Mouse (Mus musculus) macrophage (primary cell): ENCODE results near the gene Fmo5. TPM values are rescaled to one million over a fixed set of nuclear protein-coding genes. Genes with fewer than 3 reads are reported as not detected.

Experiments
- H3K27ac ChIP-seq: fragments of 350-480 bp; formaldehyde crosslinking; 2 replicates; pipeline ENCODE4 v1.9.0; 2021
- H3K36me3 ChIP-seq: fragments of 350-480 bp; formaldehyde crosslinking; 2 replicates; pipeline ENCODE4 v1.9.0; 2021; ENCODE audit errors: inconsistent target
- H3K4me3 ChIP-seq: fragments of 350-480 bp; formaldehyde crosslinking; 2 replicates; pipeline ENCODE4 v1.9.0; 2021; ENCODE audit errors: inconsistent target
- H3K79me2 ChIP-seq: fragments of 350-480 bp; formaldehyde crosslinking; 2 replicates; pipeline ENCODE4 v1.9.0; 2021; ENCODE audit errors: inconsistent target
- WGBS: methylation state at CpG from one replicate; pipeline ENCODE4 v1.1.7; 2026; ENCODE audit warnings: inconsistent platforms; ENCODE audit not compliant: missing documents; 5-methylcytosine and 5-hydroxymethylcytosine counted together
- polyA plus RNA-seq: library from polyadenylated mRNA; stranded (reverse); fragments of 250-400 nt; gene quantifications from 3 replicates; pipeline ENCODE4 v1.2.4, GENCODE M21; 2018; ENCODE audit warnings: inconsistent platforms

The Fmo5 gene
- polyA plus RNA-seq, 1 experiment from 2014 or later, result 9.3 TPM

GRCm38 (mm10) chr3:97649469-97649868 lies 20.9 kb downstream of the Fmo5 start:
- Histone ChIP-seq H3K79me2 (no peaks in the 10 kb centered on the region), H3K36me3 (no peaks in the 10 kb centered on the region), H3K27ac (no peak overlapping the region), H3K4me3 (no peak overlapping the region)
- 91% methylated on average over 6 of the region's 6 CpGs for WGBS

DNA sequence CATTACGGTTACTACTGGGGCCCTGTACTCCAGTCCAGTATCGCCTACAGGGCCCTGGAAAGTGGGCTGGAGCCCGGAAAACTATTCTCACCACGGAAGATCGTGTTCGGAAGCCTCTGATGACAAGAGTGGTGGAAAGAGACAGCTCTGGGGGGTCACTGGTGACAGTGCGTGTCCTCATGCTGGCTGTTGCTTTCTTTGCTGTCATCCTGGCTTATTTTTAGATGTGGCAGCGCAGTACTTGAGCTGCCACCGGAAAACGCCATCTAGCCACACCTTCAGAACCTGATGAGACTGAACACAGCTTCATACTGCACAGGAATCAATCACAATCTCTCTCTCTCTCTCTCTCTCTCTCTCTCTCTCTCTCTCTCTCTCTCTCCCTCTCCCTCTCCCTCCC lies 23.0 kb downstream of the Fmo5 start:
- Histone ChIP-seq H3K4me3 (no peak overlapping the region), H3K79me2 (no peaks in the 10 kb centered on the region), H3K36me3 (no peaks in the 10 kb centered on the region), H3K27ac (no peak overlapping the region)
- 90% methylated on average over 10 of the region's 10 CpGs for WGBS

GRCm38 (mm10) chr3:97653781-97654180 lies 25.2 kb downstream of the Fmo5 start:
- no peak overlapping the region for H3K27ac ChIP-seq
- no peaks in the 10 kb centered on the region for H3K36me3 ChIP-seq
- H3K79me2 ChIP-seq, result no peaks in the 10 kb centered on the region; the same call in 1 of the 2 replicates
- H3K4me3 ChIP-seq, result no peak overlapping the region
- 96% methylated on average over 5 of the region's 5 CpGs for WGBS

- WGBS, result 89% methylated on average over 8 of the region's 8 CpGs
- Histone ChIP-seq H3K4me3 (no peak overlapping the region), H3K27ac (no peak overlapping the region), H3K36me3 (no peaks in the 10 kb centered on the region), H3K79me2 (no peaks in the 10 kb centered on the region; the same call in 1 of the 2 replicates)
Measured at GRCm38 (mm10) chr3:97654901-97655300, 26.3 kb downstream of the Fmo5 start.

GRCm38 (mm10) chr3:97657655-97658411 lies 29.2 kb downstream of the Fmo5 start, which contains the start of gene Prkab2:
Gene Prkab2 (plus strand): TSS chr3:97658193.
- 2% methylated on average over 51 of the region's 51 CpGs for WGBS
- Histone ChIP-seq H3K36me3 (no peaks in the 10 kb centered on the region), H3K4me3 (peak within 1 kb of the TSS; percentile 78), H3K27ac (peak within 1 kb of the TSS; percentile 25), H3K79me2 (no peaks in the 10 kb centered on the region; the same call in 1 of the 2 replicates)

DNA sequence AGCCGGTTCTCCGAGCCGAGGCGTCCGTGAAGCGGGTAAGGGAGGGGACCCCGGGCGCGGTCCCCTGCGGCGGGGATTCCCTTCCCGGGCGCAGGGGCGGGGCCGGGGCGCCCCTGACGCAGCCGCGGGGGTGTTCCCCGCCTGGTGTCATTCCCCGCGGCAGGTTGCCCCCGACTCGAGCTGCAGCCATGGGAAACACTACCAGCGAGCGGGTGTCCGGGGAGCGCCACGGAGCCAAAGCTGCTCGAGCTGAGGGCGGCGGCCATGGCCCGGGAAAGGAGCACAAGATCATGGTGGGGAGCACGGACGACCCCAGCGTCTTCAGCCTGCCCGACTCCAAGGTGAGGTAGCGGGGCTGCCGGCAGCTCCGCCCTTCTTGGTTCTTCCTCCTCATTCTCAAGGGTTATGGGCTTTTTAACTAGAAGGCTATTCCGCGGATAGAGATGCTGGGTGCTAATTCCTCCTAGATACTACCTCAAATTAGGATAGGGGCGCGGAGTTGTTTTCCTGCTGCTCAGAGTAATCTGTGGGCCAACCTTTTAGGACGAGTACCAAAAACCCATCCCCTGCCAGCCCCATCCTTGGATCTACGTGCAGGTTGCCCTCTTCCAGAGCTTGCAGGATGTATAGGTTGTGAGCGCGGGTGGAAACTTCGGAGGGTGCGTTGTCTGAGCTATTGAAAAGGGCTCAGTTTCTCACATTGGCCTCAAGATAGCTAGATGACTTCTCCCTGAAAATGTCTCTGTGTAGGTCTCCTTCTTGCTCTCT lies 30.0 kb downstream of the Fmo5 start:
- Histone ChIP-seq H3K4me3 (peak overlapping the region; percentile 78), H3K27ac (peak overlapping the region; percentile 15), H3K36me3 (0 out of 2 replicates have a peak, but pooled peaks cover 5% of the 10 kb centered on the region), H3K79me2 (no peaks in the 10 kb centered on the region; the same call in 1 of the 2 replicates)
- 1% methylated on average over 47 of the region's 50 CpGs for WGBS

- H3K36me3 ChIP-seq, result 0 out of 2 replicates have a peak, but pooled peaks cover 5% of the 10 kb centered on the region
- no peak overlapping the region for H3K4me3 ChIP-seq
- H3K27ac ChIP-seq, result peak overlapping the region; percentile 46
- no peaks in the 10 kb centered on the region; the same call in 1 of the 2 replicates for H3K79me2 ChIP-seq
- WGBS, result 83% methylated on average over 7 of the region's 7 CpGs
Measured at GRCm38 (mm10) chr3:97659746-97660145, 31.1 kb downstream of the Fmo5 start.

- Histone ChIP-seq H3K27ac (no peak overlapping the region), H3K79me2 (no peaks in the 10 kb centered on the region; the same call in 1 of the 2 replicates), H3K4me3 (no peak overlapping the region), H3K36me3 (0 out of 2 replicates have a peak, but pooled peaks cover 5% of the 10 kb centered on the region)
- WGBS, result 54% methylated on average over 8 of the region's 8 CpGs
Measured at GRCm38 (mm10) chr3:97661206-97661605, 32.6 kb downstream of the Fmo5 start.

- Histone ChIP-seq H3K36me3 (peaks cover 14% of the 10 kb centered on the region; the same call in 1 of the 2 replicates), H3K4me3 (no peak overlapping the region), H3K27ac (no peak overlapping the region), H3K79me2 (no peaks in the 10 kb centered on the region; the same call in 1 of the 2 replicates)
- 24% methylated on average over 9 of the region's 9 CpGs for WGBS
Measured at GRCm38 (mm10) chr3:97665525-97665924, 36.9 kb downstream of the Fmo5 start.

- H3K27ac ChIP-seq, result no peak overlapping the region
Measured at GRCm38 (mm10) chr3:97666154-97666553, 37.5 kb downstream of the Fmo5 start.

GRCm38 (mm10) chr3:97667093-97667675 lies 38.6 kb downstream of the Fmo5 start:
- H3K79me2 ChIP-seq, result no peaks in the 10 kb centered on the region
- no peak overlapping the region for H3K4me3 ChIP-seq
- H3K36me3 ChIP-seq, result peaks cover 18% of the 10 kb centered on the region; the same call in 1 of the 2 replicates
- WGBS, result 97% methylated on average over 14 of the region's 14 CpGs
- H3K27ac ChIP-seq, result no peak overlapping the region

More at GRCm38 (mm10) chr3:97666154-97666553, 37.5 kb downstream of the Fmo5 start:
- no peak overlapping the region for H3K4me3 ChIP-seq
- WGBS, result 46% methylated on average over 8 of the region's 8 CpGs
- H3K36me3 ChIP-seq, result peaks cover 16% of the 10 kb centered on the region; the same call in 1 of the 2 replicates
- no peaks in the 10 kb centered on the region; the same call in 1 of the 2 replicates for H3K79me2 ChIP-seq

DNA sequence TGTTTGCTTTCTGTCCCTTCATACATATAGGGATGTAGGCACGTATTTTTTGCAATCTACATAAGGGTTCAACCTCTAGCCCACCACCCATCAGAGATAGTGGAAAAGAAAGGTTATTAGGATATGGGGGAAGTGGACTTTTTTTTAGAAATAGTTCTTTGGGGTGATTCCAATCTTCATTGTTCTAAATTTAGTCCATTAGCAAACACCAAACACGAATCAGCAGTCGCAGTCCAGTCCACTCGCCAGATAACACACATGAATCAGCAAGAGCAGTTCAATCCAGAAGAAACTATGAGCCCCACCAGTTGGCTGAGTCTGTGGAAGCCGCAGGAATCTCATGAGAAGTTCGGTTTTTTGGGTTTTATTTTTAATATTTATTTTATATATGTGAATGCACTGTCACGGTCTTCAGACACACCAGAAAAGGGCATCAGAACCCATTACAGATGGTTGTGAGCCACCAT lies 46.1 kb downstream of the Fmo5 start, which contains the start of gene Gm17651:
Gene Gm17651 (minus strand): TSS at position 51 of the 467 bp plus-strand sequence.
- Histone ChIP-seq H3K36me3 (peaks cover 4% of the 10 kb centered on the region; the same call in 1 of the 2 replicates), H3K27ac (no peak within 1 kb of the TSS), H3K4me3 (no peak within 1 kb of the TSS), H3K79me2 (no peaks in the 10 kb centered on the region)
- 90% methylated on average over 5 of the region's 7 CpGs for WGBS

- H3K79me2 ChIP-seq, result no peaks in the 10 kb centered on the region
- no peak overlapping the region for H3K27ac ChIP-seq
- 98% methylated on average over 3 of the region's 3 CpGs for WGBS
- peaks cover 2% of the 10 kb centered on the region; the same call in 1 of the 2 replicates for H3K36me3 ChIP-seq
- no peak overlapping the region for H3K4me3 ChIP-seq
Measured at GRCm38 (mm10) chr3:97676126-97676525, 47.5 kb downstream of the Fmo5 start.

- H3K79me2 ChIP-seq, result no peaks in the 10 kb centered on the region
- H3K36me3 ChIP-seq, result no peaks in the 10 kb centered on the region
- H3K27ac ChIP-seq, result no peak overlapping the region
- 82% methylated on average over 3 of the region's 3 CpGs for WGBS
- no peak overlapping the region for H3K4me3 ChIP-seq
Measured at GRCm38 (mm10) chr3:97678416-97678815, 49.8 kb downstream of the Fmo5 start.
